Mouse (Mus musculus) hindbrain, embryonic 16.5 days (tissue): Measurements from ENCODE around the gene Igf1r. TPM values are rescaled to one million over a fixed set of nuclear protein-coding genes. Genes with fewer than 3 reads are reported as not detected.

ENCODE experiments used
- ATAC-seq: fragments of 200-750 bp; cut with Nextera tagmentation; 2 replicates; pipeline ENCODE4 v1.8.0; 2017; ENCODE audit warnings: moderate TSS enrichment, moderate library complexity
- H3K27ac ChIP-seq: fragments of 300-500 bp; sonication (generic); 2 replicates; pipeline ENCODE4 v1.5.1; 2014; ENCODE audit warnings: low read depth, mild to moderate bottlenecking, control low read depth, low read length, moderate library complexity
- H3K27me3 ChIP-seq: fragments of 300-500 bp; sonication (generic); replicated peaks from 2 replicates; pipeline ENCODE4 v1.6.1; 2014; ENCODE audit warnings: low read length; ENCODE audit not compliant: control insufficient read depth, insufficient read depth
- H3K36me3 ChIP-seq: fragments of 300-500 bp; sonication (generic); 2 replicates; pipeline ENCODE4 v1.6.1; 2014; ENCODE audit warnings: mild to moderate bottlenecking, low read length, moderate library complexity, mixed read lengths; ENCODE audit not compliant: control insufficient read depth, insufficient read depth
- H3K4me1 ChIP-seq: fragments of 300-500 bp; sonication (generic); 2 replicates; pipeline ENCODE4 v1.6.1; 2014; ENCODE audit warnings: low read depth, low read length; ENCODE audit not compliant: control insufficient read depth, insufficient read depth
- H3K4me2 ChIP-seq: fragments of 300-500 bp; sonication (generic); 2 replicates; pipeline ENCODE4 v1.6.1; 2014; ENCODE audit warnings: mild to moderate bottlenecking, low read length, control low read depth, moderate library complexity
- H3K4me3 ChIP-seq: fragments of 300-500 bp; sonication (generic); 2 replicates; pipeline ENCODE4 v1.5.1; 2014; ENCODE audit warnings: mild to moderate bottlenecking, low read length, control low read depth, moderate library complexity
- H3K9ac ChIP-seq: fragments of 300-500 bp; sonication (generic); 2 replicates; pipeline ENCODE4 v1.6.1; 2014; ENCODE audit warnings: low read depth, mild to moderate bottlenecking, control low read depth, low read length, moderate library complexity
- H3K9me3 ChIP-seq: fragments of 300-500 bp; sonication (generic); 2 replicates; pipeline ENCODE4 v1.6.1; 2014; ENCODE audit warnings: mild to moderate bottlenecking, low read length, moderate library complexity; ENCODE audit not compliant: control insufficient read depth
- WGBS: fragments of 180-500 bp; shearing (Covaris S2); extraction: QIAGEN DNeasy Blood & Tissue Kit; methylation state at CpG from one replicate; pipeline ENCODE4 v1.1.7; 2014; 5-methylcytosine and 5-hydroxymethylcytosine counted together
- polyA plus RNA-seq: library from polyadenylated mRNA; unstranded; fragments of >200 nt; fragmentation: Nextera tagmentation; extraction: Ambion mirVana; gene quantifications from 2 replicates; pipeline ENCODE4 v1.2.1, GENCODE M21; 2015

Gene Igf1r
- polyA plus RNA-seq, 1 experiment from 2014 or later = 16.4 TPM

- ATAC-seq = no peak
- Histone ChIP-seq H3K9me3 (no peaks in the 10 kb centered on the region), H3K36me3 (no peaks in the 10 kb centered on the region), H3K4me1 (peaks cover 4% of the 10 kb centered on the region), H3K27ac (no peak overlapping the region), H3K9ac (no peak overlapping the region), H3K4me3 (no peak overlapping the region), H3K4me2 (no peak overlapping the region), H3K27me3 (no peaks in the 10 kb centered on the region)
- WGBS = 57% methylated on average over 7 of the region's 7 CpGs
These were observed 57.5 kb downstream of the Igf1r start for GRCm38 (mm10) chr7:68010168-68010567.

DNA sequence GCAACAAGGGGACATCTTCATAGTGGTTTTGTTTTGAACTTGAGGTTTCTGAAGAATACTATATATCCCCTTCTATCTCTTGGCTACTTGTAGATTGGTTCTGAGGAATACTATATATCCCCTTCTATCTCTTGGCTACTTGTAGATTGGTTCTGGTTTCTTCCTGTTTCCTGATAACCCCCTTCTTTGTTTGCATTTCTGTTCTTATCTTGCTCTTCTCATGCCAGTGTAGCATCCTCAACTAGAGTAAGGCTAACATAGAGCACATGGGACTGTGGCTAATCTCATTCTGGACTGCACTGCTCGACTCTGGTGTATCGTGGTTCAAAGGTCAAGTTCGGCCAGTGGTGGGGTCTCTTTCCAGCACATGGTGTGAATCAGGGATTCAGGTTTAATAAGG lies 58.2 kb downstream of the Igf1r start:
- H3K4me1 ChIP-seq = peaks cover 4% of the 10 kb centered on the region
- no peak for ATAC-seq
- no peak overlapping the region for H3K9ac ChIP-seq
- no peak overlapping the region for H3K27ac ChIP-seq
- no peaks in the 10 kb centered on the region for H3K27me3 ChIP-seq
- no peaks in the 10 kb centered on the region for H3K9me3 ChIP-seq
- no peak overlapping the region for H3K4me3 ChIP-seq
- no peak overlapping the region for H3K4me2 ChIP-seq
- H3K36me3 ChIP-seq = no peaks in the 10 kb centered on the region
- WGBS = 85% methylated on average over 3 of the region's 3 CpGs

DNA sequence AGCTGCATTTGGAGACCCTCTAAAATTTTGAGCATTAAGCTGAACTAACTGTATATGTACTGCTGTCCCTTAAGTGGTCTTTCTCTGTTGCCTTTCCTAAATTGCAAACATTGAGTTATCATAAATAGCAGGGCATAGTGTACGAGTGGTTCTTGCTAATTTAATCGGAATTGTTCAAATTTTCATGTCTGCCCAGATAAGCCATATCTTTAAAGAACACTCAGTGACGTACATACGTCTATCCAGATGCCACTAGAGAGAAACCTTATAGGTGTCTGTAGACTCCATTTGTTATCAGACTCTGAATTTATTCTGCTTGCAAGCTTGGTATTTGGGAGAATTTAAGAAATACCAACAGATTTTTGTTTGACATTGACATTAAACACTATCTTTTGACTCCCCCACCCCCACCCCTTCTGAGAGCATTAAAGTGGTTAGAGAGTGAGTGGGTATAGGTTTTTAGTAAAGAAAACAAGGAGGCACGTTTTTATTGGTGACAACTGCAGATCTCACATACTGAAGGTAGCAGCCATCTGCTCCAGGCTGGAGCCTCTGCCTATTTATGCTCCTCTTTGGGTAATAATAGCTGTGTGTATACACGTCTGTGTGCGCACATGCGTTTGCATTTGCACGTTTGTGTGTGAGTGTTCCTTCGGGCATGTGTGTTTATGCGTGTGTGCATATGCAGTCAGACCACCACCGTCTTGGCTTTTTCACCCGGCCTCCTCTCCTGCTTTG lies 58.9 kb downstream of the Igf1r start:
- no peak overlapping the region for H3K27ac ChIP-seq
- 72% methylated on average over 13 of the region's 13 CpGs for WGBS
- ATAC-seq = no peak
- H3K9me3 ChIP-seq = no peaks in the 10 kb centered on the region
- H3K4me1 ChIP-seq = peaks cover 4% of the 10 kb centered on the region
- H3K4me2 ChIP-seq = no peak overlapping the region
- H3K9ac ChIP-seq = no peak overlapping the region
- no peaks in the 10 kb centered on the region for H3K36me3 ChIP-seq
- H3K4me3 ChIP-seq = no peak overlapping the region
- no peaks in the 10 kb centered on the region for H3K27me3 ChIP-seq

GRCm38 (mm10) chr7:68012123-68012474 lies 59.5 kb downstream of the Igf1r start:
- 56% methylated on average over 6 of the region's 6 CpGs for WGBS
- Histone ChIP-seq H3K9ac (no peak overlapping the region), H3K36me3 (no peaks in the 10 kb centered on the region), H3K27me3 (no peaks in the 10 kb centered on the region), H3K9me3 (no peaks in the 10 kb centered on the region), H3K4me1 (peaks cover 4% of the 10 kb centered on the region), H3K27ac (no peak overlapping the region), H3K4me2 (no peak overlapping the region), H3K4me3 (no peak overlapping the region)
- ATAC-seq = no peak

GRCm38 (mm10) chr7:68014495-68014894 lies 61.9 kb downstream of the Igf1r start:
- H3K27me3 ChIP-seq = no peaks in the 10 kb centered on the region
- H3K9me3 ChIP-seq = no peaks in the 10 kb centered on the region
- WGBS = 86% methylated on average over 3 of the region's 3 CpGs
- ATAC-seq = no peak
- no peak overlapping the region for H3K4me3 ChIP-seq
- no peak overlapping the region for H3K9ac ChIP-seq
- no peak overlapping the region for H3K27ac ChIP-seq
- no peak overlapping the region for H3K4me2 ChIP-seq
- peaks cover 4% of the 10 kb centered on the region for H3K4me1 ChIP-seq
- no peaks in the 10 kb centered on the region for H3K36me3 ChIP-seq

DNA sequence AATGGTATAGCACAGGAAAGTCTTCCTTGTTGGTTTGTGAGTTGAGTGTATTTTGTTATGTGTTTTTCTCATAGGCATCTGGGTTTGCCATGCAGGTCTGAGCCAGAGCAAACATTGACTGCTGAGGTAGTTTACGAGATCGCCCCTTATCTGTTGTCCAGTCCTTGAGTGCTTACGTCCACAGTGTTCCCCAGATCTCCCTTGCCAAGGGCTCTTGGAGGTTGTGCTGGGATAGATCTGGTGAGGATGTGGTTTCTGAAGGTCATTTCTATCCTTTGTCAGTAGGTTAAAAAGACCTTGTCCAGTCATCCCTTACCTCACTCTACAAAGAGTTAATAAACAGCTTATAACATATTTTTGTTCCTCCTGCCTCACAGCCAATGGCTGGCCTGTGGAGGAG lies 62.8 kb downstream of the Igf1r start:
- no peak for ATAC-seq
- H3K9ac ChIP-seq = no peak overlapping the region
- no peaks in the 10 kb centered on the region for H3K9me3 ChIP-seq
- no peaks in the 10 kb centered on the region for H3K36me3 ChIP-seq
- H3K4me2 ChIP-seq = no peak overlapping the region
- no peak overlapping the region for H3K27ac ChIP-seq
- H3K27me3 ChIP-seq = no peaks in the 10 kb centered on the region
- WGBS = 100% methylated on average over 3 of the region's 3 CpGs
- no peak overlapping the region for H3K4me3 ChIP-seq
- H3K4me1 ChIP-seq = peaks cover 4% of the 10 kb centered on the region

DNA sequence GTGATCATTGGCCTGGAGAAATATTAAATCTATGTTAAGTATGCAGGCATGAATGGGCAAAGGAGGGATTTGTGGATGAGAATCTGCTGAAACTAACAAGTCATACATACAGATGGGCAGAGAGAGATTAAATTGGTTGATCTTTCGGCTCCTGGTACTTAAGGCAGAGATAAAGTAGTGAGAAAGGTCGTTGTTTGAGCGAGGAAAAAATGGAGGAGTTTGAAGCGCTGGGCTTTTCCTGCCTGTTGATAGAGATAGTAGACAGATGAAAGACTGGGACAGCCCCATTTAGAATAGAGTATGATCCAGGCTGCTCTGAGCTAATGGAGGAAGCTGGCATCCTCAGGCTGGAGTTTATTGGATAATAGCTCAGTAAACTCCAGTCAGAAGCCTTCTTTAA lies 65.4 kb downstream of the Igf1r start:
- no peak overlapping the region for H3K4me3 ChIP-seq
- no peaks in the 10 kb centered on the region for H3K9me3 ChIP-seq
- no peaks in the 10 kb centered on the region for H3K4me1 ChIP-seq
- no peaks in the 10 kb centered on the region for H3K36me3 ChIP-seq
- WGBS = 85% methylated on average over 4 of the region's 4 CpGs
- H3K27me3 ChIP-seq = no peaks in the 10 kb centered on the region
- ATAC-seq = no peak
- H3K27ac ChIP-seq = no peak overlapping the region
- no peak overlapping the region for H3K4me2 ChIP-seq
- no peak overlapping the region for H3K9ac ChIP-seq

GRCm38 (mm10) chr7:68020556-68020955 lies 67.9 kb downstream of the Igf1r start:
- H3K4me3 ChIP-seq = no peak overlapping the region
- ATAC-seq = no peak
- no peak overlapping the region for H3K9ac ChIP-seq
- H3K27ac ChIP-seq = no peak overlapping the region
- no peaks in the 10 kb centered on the region for H3K27me3 ChIP-seq
- H3K36me3 ChIP-seq = no peaks in the 10 kb centered on the region
- no peak overlapping the region for H3K4me2 ChIP-seq
- H3K4me1 ChIP-seq = no peaks in the 10 kb centered on the region
- no peaks in the 10 kb centered on the region for H3K9me3 ChIP-seq
- WGBS = 76% methylated on average over 2 of the region's 2 CpGs

- 85% methylated on average over 2 of the region's 2 CpGs for WGBS
- Histone ChIP-seq H3K4me3 (no peak overlapping the region), H3K4me2 (no peak overlapping the region), H3K36me3 (no peaks in the 10 kb centered on the region), H3K9ac (no peak overlapping the region), H3K9me3 (no peaks in the 10 kb centered on the region), H3K27ac (no peak overlapping the region), H3K27me3 (no peaks in the 10 kb centered on the region), H3K4me1 (0 out of 2 replicates have a peak, but pooled peaks cover 4% of the 10 kb centered on the region)
- no peak for ATAC-seq
These were observed 69.1 kb downstream of the Igf1r start for GRCm38 (mm10) chr7:68021741-68022140.
